In genomic region chr4:117898111-117898510, GRCm38 (mm10) we compare ENCODE assay signal across 23 mouse cellular contexts. TPM values are rescaled to one million over a fixed set of nuclear protein-coding genes. Genes with fewer than 3 reads are reported as not detected.
"Had no signal": no experiment of that assay in that cellular context is flagged by ENCODE, and none has a peak within 500 bp of the region (broad histone marks: within the 10 kb centered on the region; RNA-seq: fewer than 3 reads in every experiment).

No protein-coding gene starts in this region.

- H3K9me3 ChIP-seq: intestine, embryonic 15.5 days; kidney, embryonic 15.5 days; limb, embryonic 12.5 days; limb, embryonic 15.5 days; midbrain, embryonic 12.5 days; midbrain, embryonic 15.5 days; neural tube, embryonic 12.5 days; neural tube, embryonic 15.5 days; stomach, embryonic 15.5 days had no signal

- ATAC-seq: intestine, embryonic 15.5 days; liver, postnatal 0 days; midbrain, embryonic 15.5 days had no signal

- DNase-seq: kidney, adult 11 months; kidney, adult 8-10 months; kidney, postnatal 10 days; kidney, postnatal 36 days; left cerebral cortex, postnatal 4 days; liver, postnatal 0 days; right cerebral cortex, adult 18-20 months; right cerebral cortex, postnatal 14 days; right cerebral cortex, postnatal 4 days; thymus, postnatal 25 days had no signal

- H3K4me3 ChIP-seq: intestine, embryonic 15.5 days; kidney, embryonic 15.5 days; limb, embryonic 12.5 days; limb, embryonic 15.5 days; midbrain, embryonic 12.5 days; midbrain, embryonic 15.5 days; neural tube, embryonic 12.5 days; neural tube, embryonic 15.5 days; stomach, embryonic 15.5 days had no signal

- H3K4me1 ChIP-seq: intestine, embryonic 15.5 days; kidney, embryonic 15.5 days; limb, embryonic 12.5 days; limb, embryonic 15.5 days; midbrain, embryonic 12.5 days; midbrain, embryonic 15.5 days; neural tube, embryonic 12.5 days; neural tube, embryonic 15.5 days; stomach, embryonic 15.5 days had no signal

- H3K27me3 ChIP-seq: intestine, embryonic 15.5 days; kidney, embryonic 15.5 days; limb, embryonic 12.5 days; limb, embryonic 15.5 days; midbrain, embryonic 12.5 days; midbrain, embryonic 15.5 days; neural tube, embryonic 12.5 days; neural tube, embryonic 15.5 days; stomach, embryonic 15.5 days had no signal

- H3K9ac ChIP-seq: intestine, embryonic 15.5 days; kidney, embryonic 15.5 days; limb, embryonic 12.5 days; limb, embryonic 15.5 days; liver, embryonic 14.5 days; liver, postnatal 0 days; midbrain, embryonic 12.5 days; midbrain, embryonic 15.5 days; neural tube, embryonic 12.5 days; neural tube, embryonic 15.5 days; stomach, embryonic 15.5 days had no signal

- H3K27ac ChIP-seq: intestine, embryonic 15.5 days; kidney, embryonic 15.5 days; limb, embryonic 12.5 days; limb, embryonic 15.5 days; liver, embryonic 14.5 days; macrophage; midbrain, embryonic 12.5 days; midbrain, embryonic 15.5 days; neural tube, embryonic 12.5 days; neural tube, embryonic 15.5 days; stomach, embryonic 15.5 days had no signal

- H3K4me2 ChIP-seq: intestine, embryonic 15.5 days; kidney, embryonic 15.5 days; limb, embryonic 12.5 days; limb, embryonic 15.5 days; liver, embryonic 11.5 days; midbrain, embryonic 12.5 days; midbrain, embryonic 15.5 days; neural tube, embryonic 12.5 days; neural tube, embryonic 15.5 days; stomach, embryonic 15.5 days had no signal

RNA-seq across cellular contexts. Expression of gene B4galt2, which starts 14.8 kb away (rescaled TPM):
- total RNA-seq: megakaryocyte, adult 5-6 weeks had no signal

RNA-seq across cellular contexts. Expression of gene Ccdc24, which starts 25.8 kb away (rescaled TPM):
- total RNA-seq: megakaryocyte, adult 5-6 weeks had no signal
- polyA plus RNA-seq: macrophage had no signal
